Mouse (Mus musculus) forebrain, postnatal 0 days (tissue): ENCODE results near the gene Adam1a. TPM values are rescaled to one million over a fixed set of nuclear protein-coding genes. Genes with fewer than 3 reads are reported as not detected.

ENCODE experiments used
- ATAC-seq: fragments of 200-750 bp; cut with Nextera tagmentation; 2 replicates; pipeline ENCODE4 v1.8.0; 2017; ENCODE audit warnings: mild to moderate bottlenecking, moderate library complexity
- DNase-seq: peaks from one replicate; pipeline ENCODE4 v3.0.0-alpha.2; 2015
- H3K27ac ChIP-seq: fragments of 300-500 bp; sonication (generic); 2 replicates; pipeline ENCODE4 v1.5.1; 2014; ENCODE audit warnings: low read depth, mild to moderate bottlenecking, antibody characterized with exemption, low read length, moderate library complexity, mixed read lengths
- H3K27me3 ChIP-seq: fragments of 300-500 bp; sonication (generic); 2 replicates; pipeline ENCODE4 v1.6.1; 2014; ENCODE audit warnings: mild to moderate bottlenecking, low read length, mixed read lengths; ENCODE audit not compliant: insufficient read depth
- H3K36me3 ChIP-seq: fragments of 300-500 bp; sonication (generic); 2 replicates; pipeline ENCODE4 v1.6.1; 2014; ENCODE audit warnings: mild to moderate bottlenecking, moderate library complexity; ENCODE audit not compliant: insufficient read depth
- H3K4me1 ChIP-seq: fragments of 300-500 bp; sonication (generic); 2 replicates; pipeline ENCODE4 v1.6.1; 2014; ENCODE audit warnings: antibody characterized with exemption; ENCODE audit not compliant: insufficient read depth
- H3K4me2 ChIP-seq: fragments of 300-500 bp; sonication (generic); 2 replicates; pipeline ENCODE4 v1.6.1; 2014; ENCODE audit warnings: low read depth, mild to moderate bottlenecking, moderate library complexity
- H3K4me3 ChIP-seq: fragments of 300-500 bp; sonication (generic); 2 replicates; pipeline ENCODE4 v1.5.1; 2014; ENCODE audit warnings: low read depth, low read length, mixed read lengths
- H3K9ac ChIP-seq: fragments of 300-500 bp; sonication (generic); 2 replicates; pipeline ENCODE4 v1.6.1; 2014; ENCODE audit warnings: mild to moderate bottlenecking
- H3K9me3 ChIP-seq: fragments of 300-500 bp; sonication (generic); 2 replicates; pipeline ENCODE4 v1.6.1; 2016; ENCODE audit warnings: low read length
- CTCF ChIP-seq: sonication (generic); IDR thresholded peaks from 2 replicates; pipeline ENCODE4 v1.5.1; 2016; ENCODE audit warnings: antibody characterized with exemption, control low read depth, low read depth
- WGBS: fragments of 180-500 bp; shearing (Covaris S2); extraction: QIAGEN DNeasy Blood & Tissue Kit; methylation state at CpG from one replicate; pipeline ENCODE4 v1.1.7; 2014; 5-methylcytosine and 5-hydroxymethylcytosine counted together
- polyA plus RNA-seq: library from polyadenylated mRNA; unstranded; fragments of >200 nt; fragmentation: Nextera tagmentation; extraction: Ambion mirVana; gene quantifications from 2 replicates; pipeline ENCODE4 v1.2.1, GENCODE M21; 2015
- total RNA-seq: library from RNA; depleted of rRNA; stranded (reverse); fragments of >200 nt; gene quantifications from 2 replicates; pipeline ENCODE4 v1.2.3, GENCODE M21; 2014

Gene Adam1a
- total and polyA plus RNA-seq, 2 experiments from 2014 or later, result 1.3 to 20.1 TPM

DNA sequence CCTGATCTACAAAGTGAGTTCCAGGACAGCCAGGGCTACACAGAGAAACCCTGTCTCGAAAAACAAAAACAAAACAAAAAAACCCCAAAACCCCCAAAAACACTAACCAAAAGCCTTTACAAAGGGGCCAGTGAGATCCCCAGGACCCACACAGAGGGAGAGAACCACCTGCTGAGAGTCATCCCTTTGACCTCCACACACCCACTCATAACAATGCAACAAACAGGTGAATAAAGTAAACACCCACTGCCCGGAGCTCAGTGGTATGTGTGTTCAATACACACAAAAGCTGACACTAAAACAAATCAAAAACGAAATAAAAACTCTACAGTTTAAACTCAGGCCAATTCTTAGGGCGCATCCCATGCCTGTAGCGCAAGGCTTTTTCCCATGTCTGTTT lies 5.2 kb downstream of the Adam1a start:
- no peak overlapping the region for H3K9ac ChIP-seq
- H3K4me2 ChIP-seq, result no peak overlapping the region
- no peaks in the 10 kb centered on the region for H3K9me3 ChIP-seq
- WGBS, result 90% methylated on average over 5 of the region's 5 CpGs
- no peaks in the 10 kb centered on the region for H3K27me3 ChIP-seq
- H3K4me1 ChIP-seq, result peaks cover 10% of the 10 kb centered on the region
- no peak for ATAC-seq
- H3K27ac ChIP-seq, result no peak overlapping the region
- H3K36me3 ChIP-seq, result peaks cover 30% of the 10 kb centered on the region
- no peak overlapping the region for H3K4me3 ChIP-seq
- no peak for TF ChIP-seq CTCF
- DNase-seq, result no peak

DNA sequence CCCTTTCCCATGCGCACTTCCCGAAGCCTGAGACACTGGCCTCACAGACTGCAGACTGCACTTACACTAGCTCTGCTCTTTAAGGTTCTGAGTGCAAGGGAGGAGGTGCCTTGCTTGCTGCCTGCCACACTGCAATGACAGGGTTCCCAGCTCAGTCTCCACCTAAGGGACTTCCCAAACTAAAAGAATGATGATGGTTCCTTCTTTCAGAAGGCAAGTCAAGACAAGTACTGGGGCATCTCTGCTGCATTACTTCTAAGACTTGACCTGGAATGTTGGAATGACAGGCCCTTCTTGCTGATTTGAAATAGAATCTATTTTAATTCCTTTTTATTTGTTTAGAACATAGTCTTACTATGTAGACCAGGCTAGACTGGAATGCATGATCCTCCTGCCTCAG lies 7.7 kb downstream of the Adam1a start:
- ATAC-seq (no peak), DNase-seq (no peak)
- Histone ChIP-seq H3K4me2 (no peak overlapping the region), H3K4me3 (no peak overlapping the region), H3K9me3 (no peaks in the 10 kb centered on the region), H3K27me3 (no peaks in the 10 kb centered on the region), H3K36me3 (peaks cover 47% of the 10 kb centered on the region), H3K9ac (no peak overlapping the region), H3K27ac (no peak overlapping the region), H3K4me1 (no peaks in the 10 kb centered on the region)
- 67% methylated on average over 2 of the region's 2 CpGs for WGBS
- TF ChIP-seq CTCF, result no peak

DNA sequence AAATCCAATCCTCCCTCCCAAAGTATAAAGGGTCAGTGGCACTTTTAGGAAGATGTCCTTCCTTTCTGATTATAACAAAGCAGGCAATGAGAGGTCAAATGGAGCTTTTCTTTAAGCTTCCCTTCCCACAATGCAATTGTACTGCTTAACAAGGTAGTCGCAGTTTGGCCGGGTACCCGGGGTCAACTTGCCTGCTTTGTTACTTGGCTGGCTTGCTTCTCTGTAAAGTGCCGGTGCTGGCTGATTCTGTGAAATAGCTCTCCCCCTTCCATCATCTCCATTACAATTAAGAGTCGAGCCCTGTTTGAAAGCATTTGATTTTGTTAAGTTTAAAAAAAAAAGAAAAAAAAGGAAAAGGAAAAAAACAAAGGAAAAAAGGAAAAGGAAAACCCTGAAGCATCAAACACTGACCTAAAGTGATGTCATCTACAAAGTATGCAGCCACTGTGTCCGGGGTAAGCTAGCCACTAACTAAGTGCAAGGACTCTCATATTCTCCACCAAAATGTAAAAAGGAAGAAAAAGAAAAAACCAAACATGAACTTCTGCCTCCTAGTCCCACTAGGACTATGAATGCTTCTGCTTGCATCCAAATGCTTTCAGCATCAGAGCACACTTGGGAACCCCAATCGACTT lies 8.2 kb downstream of the Adam1a start:
- ATAC-seq, result no peak
- Histone ChIP-seq H3K4me3 (no peak overlapping the region), H3K36me3 (peaks cover 53% of the 10 kb centered on the region), H3K27ac (no peak overlapping the region), H3K4me1 (no peaks in the 10 kb centered on the region), H3K27me3 (no peaks in the 10 kb centered on the region), H3K9ac (no peak overlapping the region), H3K9me3 (no peaks in the 10 kb centered on the region), H3K4me2 (no peak overlapping the region)
- 38% methylated on average over 7 of the region's 7 CpGs for WGBS
- no peak for DNase-seq
- no peak for TF ChIP-seq CTCF

DNA sequence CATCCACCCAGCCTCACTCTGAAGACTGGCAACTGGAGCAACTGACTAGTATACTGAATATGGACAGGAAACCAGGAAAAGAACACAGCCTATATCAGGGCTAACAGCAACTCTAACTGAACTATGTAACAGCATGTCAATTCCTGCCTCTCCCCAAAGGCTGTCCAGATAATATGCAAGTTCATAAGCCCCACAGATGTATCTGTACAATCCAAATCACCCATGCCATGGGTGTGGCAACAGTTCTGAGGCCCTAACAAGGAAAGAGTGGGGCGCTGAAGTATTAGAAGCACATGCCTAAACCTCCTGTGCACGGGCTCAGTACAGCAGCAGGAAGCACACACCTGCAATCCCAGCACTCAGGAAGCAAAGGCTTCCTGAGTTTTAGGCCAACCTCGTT lies 10.2 kb downstream of the Adam1a start:
- Histone ChIP-seq H3K4me3 (no peak overlapping the region), H3K9me3 (no peaks in the 10 kb centered on the region), H3K4me2 (no peak overlapping the region), H3K27me3 (no peaks in the 10 kb centered on the region), H3K9ac (no peak overlapping the region), H3K27ac (no peak overlapping the region), H3K4me1 (no peaks in the 10 kb centered on the region), H3K36me3 (peaks cover 68% of the 10 kb centered on the region)
- TF ChIP-seq CTCF, result no peak
- DNase-seq (no peak), ATAC-seq (no peak)
- WGBS, result 96% methylated on average over 3 of the region's 3 CpGs

DNA sequence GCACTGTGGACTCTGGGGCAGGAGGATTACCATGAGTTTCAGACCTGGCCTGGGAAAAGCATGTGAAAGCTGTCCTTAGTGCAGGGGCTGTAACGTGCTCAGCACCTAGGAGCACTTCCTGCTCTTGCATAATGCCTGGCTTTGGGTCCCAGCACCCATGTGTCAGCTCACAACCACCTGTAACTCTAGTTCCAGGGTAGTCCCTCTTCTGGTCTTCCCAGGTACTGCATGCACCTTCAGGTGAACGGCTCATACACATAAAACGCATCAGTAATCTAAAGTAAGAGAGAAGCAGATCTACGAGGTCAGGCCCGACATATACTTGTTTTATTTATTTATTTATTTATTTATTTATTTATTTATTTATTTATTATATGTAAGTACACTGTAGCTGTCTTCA lies 10.8 kb downstream of the Adam1a start:
- no peak for DNase-seq

DNA sequence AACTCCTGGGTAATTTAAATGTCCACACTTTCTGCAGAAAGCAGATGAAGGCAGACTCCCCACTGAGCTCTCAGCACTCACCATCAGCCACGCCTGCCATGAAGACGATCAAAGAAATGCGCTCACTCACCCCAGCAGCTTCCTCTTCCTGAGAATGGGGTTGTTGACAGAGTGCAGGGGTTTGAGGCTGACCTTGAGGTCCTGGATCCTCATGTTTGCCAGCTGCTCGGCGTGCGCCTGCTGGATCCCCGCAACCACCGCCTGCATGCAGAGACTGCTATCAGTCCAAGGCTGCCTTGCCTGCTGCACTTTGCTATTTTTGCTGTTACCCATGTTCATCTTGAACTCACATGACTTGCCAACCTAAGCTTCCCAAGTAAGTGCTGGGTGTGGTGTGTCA lies 18.3 kb downstream of the Adam1a start:
- no peak overlapping the region for H3K27ac ChIP-seq
- H3K27me3 ChIP-seq, result no peaks in the 10 kb centered on the region
- H3K4me2 ChIP-seq, result no peak overlapping the region
- no peak overlapping the region for H3K4me3 ChIP-seq
- no peak for TF ChIP-seq CTCF
- DNase-seq, result no peak
- no peaks in the 10 kb centered on the region for H3K9me3 ChIP-seq
- H3K36me3 ChIP-seq, result peaks cover 76% of the 10 kb centered on the region
- 84% methylated on average over 8 of the region's 8 CpGs for WGBS
- no peak for ATAC-seq
- no peak overlapping the region for H3K9ac ChIP-seq
- no peaks in the 10 kb centered on the region for H3K4me1 ChIP-seq

More for the DNA sequence above, 10.8 kb downstream of the Adam1a start:
- H3K4me1 ChIP-seq, result no peaks in the 10 kb centered on the region
- no peak overlapping the region for H3K27ac ChIP-seq
- H3K27me3 ChIP-seq, result no peaks in the 10 kb centered on the region
- H3K4me2 ChIP-seq, result no peak overlapping the region
- WGBS, result 97% methylated on average over 5 of the region's 5 CpGs
- no peak overlapping the region for H3K4me3 ChIP-seq
- H3K9ac ChIP-seq, result no peak overlapping the region
- peak; percentile 57 for TF ChIP-seq CTCF
- ATAC-seq, result no peak
- peaks cover 73% of the 10 kb centered on the region for H3K36me3 ChIP-seq
- H3K9me3 ChIP-seq, result no peaks in the 10 kb centered on the region

DNA sequence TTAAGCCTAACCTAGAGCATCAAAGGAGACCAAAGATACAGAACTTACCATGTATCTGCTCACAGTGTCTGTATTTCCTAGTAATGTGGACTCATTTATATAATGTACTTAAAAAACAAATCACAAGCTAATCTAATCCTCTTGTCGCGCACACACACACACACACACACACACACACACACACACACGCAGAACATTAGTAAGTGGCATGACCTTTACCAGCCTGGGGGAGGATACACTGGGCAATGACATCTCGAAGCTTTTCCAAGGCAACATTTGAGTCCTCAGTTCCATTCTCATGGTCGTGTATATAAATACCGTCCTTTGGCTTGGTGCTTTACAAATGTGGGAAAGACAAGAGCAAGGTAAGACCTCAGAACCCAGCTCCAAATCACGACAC lies 18.8 kb downstream of the Adam1a start:
- WGBS, result 88% methylated on average over 7 of the region's 7 CpGs
- Histone ChIP-seq H3K4me3 (no peak overlapping the region), H3K9me3 (no peaks in the 10 kb centered on the region), H3K36me3 (peaks cover 78% of the 10 kb centered on the region), H3K4me1 (no peaks in the 10 kb centered on the region), H3K27me3 (no peaks in the 10 kb centered on the region), H3K4me2 (no peak overlapping the region), H3K9ac (no peak overlapping the region), H3K27ac (no peak overlapping the region)
- no peak for DNase-seq
- no peak for TF ChIP-seq CTCF
- no peak for ATAC-seq
